Mouse (Mus musculus): ENCODE measurements at regions not wholly inside any gene's neighbourhood (a gene's known extent, or its start where the extent isn't known, plus 50 kb on each side); places are given as distances from the start of the nearest gene placed in this dataset.

DNA sequence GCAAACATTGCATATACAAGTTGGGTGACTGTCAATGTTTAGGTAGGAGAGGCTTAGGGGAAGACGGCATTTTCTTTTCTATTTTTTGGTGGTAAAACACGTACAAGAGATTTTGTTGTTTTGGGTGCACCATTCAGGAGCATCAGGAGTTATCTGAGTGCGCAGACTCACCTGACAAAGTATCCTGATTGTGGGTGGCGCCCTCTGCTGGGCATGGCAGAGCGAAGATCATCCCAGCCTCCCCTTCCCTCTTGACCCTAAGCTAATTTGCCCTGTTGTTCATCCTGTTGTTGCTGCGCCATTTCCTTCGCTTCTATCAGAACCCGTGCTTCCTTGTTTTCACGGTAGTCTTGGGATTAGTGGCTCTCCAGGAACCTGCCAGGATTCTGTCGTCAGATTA is 217.6 kb upstream of the Cnr1 start:
- H3K4me3 ChIP-seq (ENCODE audit: insufficient read depth, low read length): no peak overlapping the region
- no peak overlapping the region for H3K27ac ChIP-seq (ENCODE audit: insufficient read depth, low read length)
- peak; percentile 32 for TF ChIP-seq CTCF (IDR thresholded peaks at IDR 0.05; ENCODE audit: extremely low read depth, insufficient read depth, low read length)
- TF ChIP-seq POLR2A (IDR thresholded peaks at IDR 0.05; ENCODE audit: extremely low read depth, insufficient read depth, low read length): no peak
- H3K4me1 ChIP-seq (ENCODE audit: control insufficient read depth, insufficient read depth, low read length): no peaks in the 10 kb centered on the region

DNA sequence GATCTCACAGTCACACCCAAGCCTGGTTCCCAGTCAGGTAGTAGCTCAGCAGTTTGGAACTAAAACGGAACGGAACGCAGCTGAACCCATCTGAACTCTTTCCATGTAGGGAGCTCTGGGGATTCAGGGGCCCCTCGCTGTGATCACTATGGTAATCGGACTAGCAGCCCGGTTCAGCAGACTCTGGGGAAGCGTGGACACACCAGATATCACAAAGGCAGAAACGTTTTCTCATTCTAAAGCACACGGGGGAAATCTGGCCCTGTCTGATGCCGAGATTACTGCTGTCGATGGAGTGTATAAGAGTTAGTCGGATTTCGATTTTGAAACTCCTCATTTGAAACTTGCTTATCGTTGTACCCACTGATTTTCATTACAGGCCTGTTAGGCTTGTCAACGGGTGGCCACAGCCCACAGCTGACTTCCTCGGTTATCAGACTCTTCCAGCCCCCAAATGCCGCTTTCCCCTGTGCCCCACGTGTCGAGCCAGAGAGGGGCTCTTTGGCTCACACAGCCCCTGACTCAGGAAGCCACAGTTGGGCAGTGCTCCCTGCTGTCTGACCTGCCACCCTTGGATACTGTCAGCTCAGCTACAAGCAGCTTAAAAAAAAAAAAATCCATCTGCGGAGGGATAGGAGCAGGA is 207.8 kb upstream of the Cnr1 start:
- no peak overlapping the region for H3K4me3 ChIP-seq (ENCODE audit: insufficient read depth, low read length)
- no peak overlapping the region for H3K27ac ChIP-seq (ENCODE audit: insufficient read depth, low read length)
- no peak for TF ChIP-seq CTCF (IDR thresholded peaks at IDR 0.05; ENCODE audit: extremely low read depth, insufficient read depth, low read length)
- TF ChIP-seq POLR2A (IDR thresholded peaks at IDR 0.05; ENCODE audit: extremely low read depth, insufficient read depth, low read length): no peak
- H3K4me1 ChIP-seq (ENCODE audit: control insufficient read depth, insufficient read depth, low read length): no peaks in the 10 kb centered on the region

DNA sequence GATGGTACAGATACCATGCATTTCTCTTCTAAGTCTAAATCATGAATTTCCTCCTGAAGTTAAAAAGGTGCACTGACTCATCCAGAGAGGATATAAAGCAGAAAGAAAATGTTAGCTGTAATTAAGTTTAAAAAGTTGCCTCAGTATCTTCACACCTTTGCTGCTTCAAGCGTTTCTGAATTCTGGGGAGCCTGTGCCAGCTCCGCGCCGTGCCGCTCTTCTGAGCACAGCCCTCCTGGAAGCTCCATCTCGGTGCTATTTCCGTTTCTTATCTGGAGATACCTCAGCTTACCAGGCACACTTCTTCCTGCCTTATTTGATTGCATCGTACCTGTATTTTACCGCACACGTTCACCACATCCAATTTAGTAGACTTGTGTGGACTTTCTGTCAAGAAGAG is 203.4 kb upstream of the Cnr1 start:
- Histone ChIP-seq H3K4me1 (ENCODE audit: control insufficient read depth, insufficient read depth, low read length) (no peaks in the 10 kb centered on the region), H3K27ac (ENCODE audit: insufficient read depth, low read length) (no peak overlapping the region), H3K4me3 (ENCODE audit: insufficient read depth, low read length) (no peak overlapping the region)
- TF ChIP-seq POLR2A (IDR thresholded peaks at IDR 0.05; ENCODE audit: extremely low read depth, insufficient read depth, low read length) (no peak), CTCF (IDR thresholded peaks at IDR 0.05; ENCODE audit: extremely low read depth, insufficient read depth, low read length) (no peak)

DNA sequence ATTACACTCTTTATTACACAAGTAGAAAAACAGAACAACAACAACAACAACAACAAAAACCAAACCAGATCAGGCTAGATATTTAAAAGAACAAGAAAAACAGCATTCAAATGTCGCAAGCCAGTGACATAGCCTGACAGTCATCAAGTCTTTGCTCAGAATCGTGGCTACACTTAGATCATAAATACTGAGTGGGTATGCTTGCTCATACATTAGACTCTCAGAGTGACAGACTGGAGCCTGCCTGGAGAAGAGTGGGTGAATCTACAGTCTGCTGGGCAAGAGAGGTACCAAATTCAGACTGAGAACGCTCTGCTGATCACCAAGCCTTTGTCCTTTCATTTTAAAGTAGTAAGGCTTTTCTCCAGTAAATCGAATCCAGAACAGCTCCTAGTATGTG is 202.4 kb upstream of the Cnr1 start:
- TF ChIP-seq POLR2A (IDR thresholded peaks at IDR 0.05; ENCODE audit: extremely low read depth, insufficient read depth, low read length) (no peak), CTCF (IDR thresholded peaks at IDR 0.05; ENCODE audit: extremely low read depth, insufficient read depth, low read length) (no peak)
- Histone ChIP-seq H3K4me1 (ENCODE audit: control insufficient read depth, insufficient read depth, low read length) (no peaks in the 10 kb centered on the region), H3K27ac (ENCODE audit: insufficient read depth, low read length) (no peak overlapping the region), H3K4me3 (ENCODE audit: insufficient read depth, low read length) (no peak overlapping the region)

- no peak overlapping the region for H3K27ac ChIP-seq (ENCODE audit: insufficient read depth, low read length)
- TF ChIP-seq CTCF (IDR thresholded peaks at IDR 0.05; ENCODE audit: extremely low read depth, insufficient read depth, low read length) (no peak), POLR2A (IDR thresholded peaks at IDR 0.05; ENCODE audit: extremely low read depth, insufficient read depth, low read length) (no peak)
- no peak overlapping the region for H3K4me3 ChIP-seq (ENCODE audit: insufficient read depth, low read length)
- peaks cover 3% of the 10 kb centered on the region; the same call in 1 of the 2 replicates for H3K4me1 ChIP-seq (ENCODE audit: control insufficient read depth, insufficient read depth, low read length)
Measured at GRCm38 (mm10) chr4:33731837-33732236, 192.6 kb upstream of the Cnr1 start.

DNA sequence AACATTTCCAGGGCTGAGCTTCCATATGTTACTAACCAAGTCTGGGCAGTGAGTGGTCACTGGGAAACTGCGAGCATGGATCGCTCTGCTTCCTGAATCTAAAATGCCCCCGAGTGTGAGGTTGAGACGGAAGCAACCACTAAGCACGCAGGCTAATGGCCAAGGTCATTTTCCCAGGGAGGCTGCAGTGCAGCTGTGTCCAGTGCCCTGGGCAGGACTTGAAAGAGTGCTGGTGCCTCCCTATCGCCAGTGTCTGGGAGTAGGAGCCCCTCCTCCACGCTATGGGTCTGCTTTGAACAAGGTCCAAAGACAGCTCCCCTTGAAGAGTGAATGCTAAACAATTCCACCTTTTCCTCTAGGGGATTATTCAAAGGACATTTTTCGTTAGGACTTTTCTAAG is 189.5 kb upstream of the Cnr1 start:
- Histone ChIP-seq H3K4me3 (ENCODE audit: insufficient read depth, low read length) (no peak overlapping the region), H3K27ac (ENCODE audit: insufficient read depth, low read length) (peak overlapping the region; percentile 61; the same call in 1 of the 2 replicates), H3K4me1 (ENCODE audit: control insufficient read depth, insufficient read depth, low read length) (peaks cover 5% of the 10 kb centered on the region)
- TF ChIP-seq CTCF (IDR thresholded peaks at IDR 0.05; ENCODE audit: extremely low read depth, insufficient read depth, low read length) (no peak), POLR2A (IDR thresholded peaks at IDR 0.05; ENCODE audit: extremely low read depth, insufficient read depth, low read length) (no peak)

- peak overlapping the region; percentile 61; the same call in 1 of the 2 replicates for H3K27ac ChIP-seq (ENCODE audit: insufficient read depth, low read length)
- TF ChIP-seq CTCF (IDR thresholded peaks at IDR 0.05; ENCODE audit: extremely low read depth, insufficient read depth, low read length) (no peak), POLR2A (IDR thresholded peaks at IDR 0.05; ENCODE audit: extremely low read depth, insufficient read depth, low read length) (no peak)
- H3K4me1 ChIP-seq (ENCODE audit: control insufficient read depth, insufficient read depth, low read length): peaks cover 5% of the 10 kb centered on the region
Measured at GRCm38 (mm10) chr4:33735442-33735966, 188.9 kb upstream of the Cnr1 start.

DNA sequence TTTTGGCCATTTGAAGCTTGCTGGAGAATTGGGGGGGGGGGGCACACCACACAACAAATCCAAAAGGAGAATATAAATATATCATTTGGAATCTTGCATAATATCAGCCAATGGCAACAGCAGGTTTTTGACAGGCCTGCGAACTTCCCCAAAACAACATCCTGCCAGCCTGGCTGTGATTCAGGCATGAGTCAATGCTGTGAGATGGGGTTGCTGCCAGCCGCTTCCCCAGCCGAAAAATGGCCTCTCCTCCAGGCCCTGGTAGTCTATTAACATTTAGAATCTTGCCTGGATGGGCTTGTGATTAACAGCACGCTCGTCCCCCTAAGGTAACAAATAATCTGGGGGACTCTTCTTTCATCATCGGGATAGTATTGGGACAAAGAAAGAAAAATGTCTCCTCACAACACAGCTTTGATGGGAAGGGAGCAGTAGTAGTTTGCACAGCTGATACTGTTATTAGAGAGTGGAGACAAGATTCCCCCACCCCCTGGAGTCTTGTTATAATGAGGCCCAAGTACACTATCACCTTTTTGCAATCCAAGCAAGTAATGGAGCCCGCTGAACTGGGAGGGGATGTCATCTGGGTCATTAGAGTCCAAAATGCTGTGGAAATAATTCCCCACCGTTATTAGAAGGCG is 188.2 kb upstream of the Cnr1 start:
- H3K27ac ChIP-seq (ENCODE audit: insufficient read depth, low read length): peak overlapping the region; percentile 54; the same call in 1 of the 2 replicates
- TF ChIP-seq POLR2A (IDR thresholded peaks at IDR 0.05; ENCODE audit: extremely low read depth, insufficient read depth, low read length) (no peak), CTCF (IDR thresholded peaks at IDR 0.05; ENCODE audit: extremely low read depth, insufficient read depth, low read length) (no peak)
- H3K4me3 ChIP-seq (ENCODE audit: insufficient read depth, low read length): no peak overlapping the region
- H3K4me1 ChIP-seq (ENCODE audit: control insufficient read depth, insufficient read depth, low read length): peaks cover 7% of the 10 kb centered on the region

More at GRCm38 (mm10) chr4:33735442-33735966, 188.9 kb upstream of the Cnr1 start:
- H3K4me3 ChIP-seq (ENCODE audit: insufficient read depth, low read length): no peak overlapping the region

GRCm38 (mm10) chr4:33737337-33737736 is 187.1 kb upstream of the Cnr1 start:
- no peak overlapping the region for H3K27ac ChIP-seq (ENCODE audit: insufficient read depth, low read length)
- H3K4me1 ChIP-seq (ENCODE audit: control insufficient read depth, insufficient read depth, low read length): peaks cover 7% of the 10 kb centered on the region
- no peak overlapping the region for H3K4me3 ChIP-seq (ENCODE audit: insufficient read depth, low read length)
- TF ChIP-seq POLR2A (IDR thresholded peaks at IDR 0.05; ENCODE audit: extremely low read depth, insufficient read depth, low read length) (no peak), CTCF (IDR thresholded peaks at IDR 0.05; ENCODE audit: extremely low read depth, insufficient read depth, low read length) (no peak)

Data from cortical plate, adult 2 months (tissue).